Mouse (Mus musculus) heart, embryonic 13.5 days (tissue): ENCODE results near the gene Lif. TPM values are rescaled to one million over a fixed set of nuclear protein-coding genes. Genes with fewer than 3 reads are reported as not detected.

Experiments used
- ATAC-seq: fragments of 200-750 bp; cut with Nextera tagmentation; 2 replicates; pipeline ENCODE4 v1.8.0; 2017; ENCODE audit warnings: moderate TSS enrichment; ENCODE audit not compliant: insufficient number of reproducible peaks, low FRiP score, low TSS enrichment; ENCODE audit errors: extremely low read depth
- H3K27ac ChIP-seq: fragments of 300-500 bp; sonication (generic); replicated peaks from 2 replicates; pipeline ENCODE4 v1.5.1; 2015; ENCODE audit warnings: moderate library complexity, mild to moderate bottlenecking, inconsistent platforms
- H3K27me3 ChIP-seq: fragments of 300-500 bp; sonication (generic); replicated peaks from 2 replicates; pipeline ENCODE4 v1.6.1; 2015; ENCODE audit warnings: mild to moderate bottlenecking, inconsistent platforms
- H3K36me3 ChIP-seq: fragments of 300-500 bp; sonication (generic); 2 replicates; pipeline ENCODE4 v1.6.1; 2015; ENCODE audit warnings: mild to moderate bottlenecking, inconsistent platforms
- H3K4me1 ChIP-seq: fragments of 300-500 bp; sonication (generic); 2 replicates; pipeline ENCODE4 v1.6.1; 2015; ENCODE audit warnings: inconsistent platforms
- H3K4me2 ChIP-seq: fragments of 300-500 bp; sonication (generic); 2 replicates; pipeline ENCODE4 v1.6.1; 2015; ENCODE audit warnings: inconsistent platforms, mild to moderate bottlenecking, moderate library complexity
- H3K4me3 ChIP-seq: fragments of 300-500 bp; sonication (generic); 2 replicates; pipeline ENCODE4 v1.5.1; 2015; ENCODE audit warnings: moderate library complexity, mild to moderate bottlenecking, inconsistent platforms
- H3K9ac ChIP-seq: fragments of 300-500 bp; sonication (generic); 2 replicates; pipeline ENCODE4 v1.6.1; 2015; ENCODE audit warnings: inconsistent platforms, mild to moderate bottlenecking, moderate library complexity
- H3K9me3 ChIP-seq: fragments of 300-500 bp; sonication (generic); 2 replicates; pipeline ENCODE4 v1.6.1; 2016; ENCODE audit warnings: inconsistent platforms
- WGBS: fragments of 180-500 bp; shearing (Covaris S2); methylation state at CpG from one replicate; pipeline ENCODE4 v1.1.7; 2015; ENCODE audit warnings: mixed read lengths; 5-methylcytosine and 5-hydroxymethylcytosine counted together
- polyA plus RNA-seq: library from polyadenylated mRNA; unstranded; fragments of >200 nt; fragmentation: Nextera tagmentation; extraction: Ambion mirVana; gene quantifications from 2 replicates; pipeline ENCODE4 v1.2.1, GENCODE M21; 2015

Gene Lif
- polyA plus RNA-seq, 1 experiment from 2014 or later = 0.56 TPM

DNA sequence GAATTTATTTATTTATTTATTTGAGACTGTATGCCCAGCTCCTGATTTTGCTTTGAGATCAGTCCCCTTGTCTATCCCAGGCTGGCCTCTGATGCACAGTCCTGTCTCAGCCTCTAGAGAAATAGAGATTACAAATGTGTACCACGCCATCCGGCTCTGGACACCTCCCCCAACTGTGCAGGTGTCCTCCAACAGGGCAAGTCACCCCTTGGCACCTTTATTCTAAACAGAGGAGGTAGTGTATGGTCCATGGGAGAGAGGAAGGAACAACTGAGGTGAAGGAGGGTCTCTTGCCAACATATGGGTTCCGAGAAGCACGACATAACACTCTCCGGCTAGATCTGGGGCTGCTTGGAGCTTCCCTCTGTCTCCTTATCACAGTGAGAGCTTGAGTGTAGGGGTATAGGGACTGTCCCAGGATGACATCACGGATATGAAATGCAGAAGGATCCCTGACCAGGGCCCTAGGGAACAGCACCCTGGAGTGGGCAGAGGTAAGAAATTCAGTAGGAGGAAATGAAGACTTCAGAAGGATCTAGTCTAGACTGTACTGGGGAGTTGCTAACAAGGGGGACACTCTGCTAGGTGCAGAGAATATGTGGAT is 22.2 kb upstream of the Lif start:
- Histone ChIP-seq H3K4me3 (no peak overlapping the region), H3K27me3 (peaks cover 6% of the 10 kb centered on the region; the same call in 1 of the 2 replicates), H3K27ac (no peak overlapping the region), H3K9me3 (no peaks in the 10 kb centered on the region), H3K9ac (no peak overlapping the region), H3K4me1 (peaks cover 10% of the 10 kb centered on the region), H3K4me2 (no peak overlapping the region), H3K36me3 (no peaks in the 10 kb centered on the region)
- ATAC-seq = no peak
- WGBS = 79% methylated on average over 6 of the region's 6 CpGs

DNA sequence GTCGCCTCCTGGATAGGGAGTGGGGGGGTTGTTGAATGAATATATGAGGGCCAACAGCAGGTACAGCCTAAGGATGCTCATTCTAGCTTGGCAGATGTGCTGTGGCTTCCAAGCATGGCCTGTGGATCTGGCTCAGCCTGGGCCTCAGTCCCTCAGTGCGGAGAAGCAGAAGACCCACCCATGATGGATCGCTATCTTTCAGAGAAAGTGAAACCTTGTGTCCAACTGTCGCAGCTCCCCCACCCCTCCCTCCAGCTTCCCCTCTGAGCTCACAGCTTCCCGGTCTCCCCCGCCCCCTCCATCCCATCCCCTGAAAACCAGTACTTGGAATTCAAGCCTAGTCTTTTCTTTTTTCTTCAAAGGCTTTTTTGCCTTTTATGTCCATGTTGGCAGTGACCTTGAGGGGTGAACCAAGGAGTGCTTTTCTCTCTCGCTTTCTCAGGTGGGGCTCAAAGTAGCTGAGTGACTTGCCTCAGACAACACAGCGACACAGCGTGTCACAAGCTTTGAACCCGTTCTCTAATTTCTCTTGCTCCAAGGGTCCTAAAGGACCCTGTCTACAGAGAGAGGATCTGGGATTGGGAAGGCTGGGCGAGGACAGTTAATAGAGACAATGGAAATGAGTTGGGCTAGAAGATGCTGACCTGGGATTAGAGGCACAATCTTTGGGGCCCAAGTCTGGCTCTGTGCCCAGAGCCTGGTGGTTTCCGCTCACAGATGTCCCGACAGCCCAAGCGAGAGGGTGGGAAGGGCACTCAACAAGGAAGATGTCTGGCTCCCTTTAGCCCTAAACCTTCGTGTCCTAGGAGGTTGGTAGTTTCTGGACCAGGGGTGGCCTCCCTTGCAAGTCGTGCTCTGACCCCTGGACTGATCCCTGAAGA is 21.5 kb upstream of the Lif start, which contains the start of gene Osm:
Osm (plus strand) TSS at position 756 of the 881 bp plus-strand sequence.
- no peaks in the 10 kb centered on the region for H3K9me3 ChIP-seq
- peaks cover 6% of the 10 kb centered on the region; the same call in 1 of the 2 replicates for H3K27me3 ChIP-seq
- ATAC-seq = no peak
- H3K4me3 ChIP-seq = no peak within 1 kb of the TSS
- H3K4me2 ChIP-seq = no peak within 1 kb of the TSS
- WGBS = 61% methylated on average over 16 of the region's 16 CpGs
- H3K36me3 ChIP-seq = no peaks in the 10 kb centered on the region
- no peak within 1 kb of the TSS for H3K9ac ChIP-seq
- H3K4me1 ChIP-seq = peaks cover 10% of the 10 kb centered on the region
- no peak within 1 kb of the TSS for H3K27ac ChIP-seq

DNA sequence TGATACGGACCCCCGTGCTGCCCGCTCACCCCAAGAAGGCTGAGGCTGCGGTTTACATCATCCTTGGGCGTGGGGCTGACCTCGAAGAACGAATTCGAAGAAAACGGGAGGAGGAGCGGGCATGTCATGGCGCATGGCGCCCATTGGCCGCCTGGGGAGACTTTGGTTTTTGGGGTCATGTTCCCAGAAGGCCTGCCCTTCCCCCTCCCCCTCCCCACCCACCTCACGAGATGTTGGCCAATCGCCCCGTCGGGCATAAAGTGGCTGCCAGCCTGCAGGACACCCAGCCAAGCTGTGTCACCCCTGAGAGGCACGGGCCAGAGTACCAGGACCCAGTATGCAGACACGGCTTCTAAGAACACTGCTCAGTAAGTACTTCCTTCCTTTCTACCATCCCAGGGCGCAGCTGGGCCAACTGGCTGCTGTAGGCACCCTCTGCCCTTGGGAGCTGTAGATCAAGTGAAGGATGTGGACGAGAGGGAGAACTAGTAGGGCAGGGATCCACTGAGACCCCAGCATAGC is 20.8 kb upstream of the Lif start:
- no peaks in the 10 kb centered on the region for H3K9me3 ChIP-seq
- H3K27me3 ChIP-seq = peaks cover 6% of the 10 kb centered on the region; the same call in 1 of the 2 replicates
- H3K4me1 ChIP-seq = peaks cover 10% of the 10 kb centered on the region
- H3K9ac ChIP-seq = no peak overlapping the region
- H3K4me3 ChIP-seq = no peak overlapping the region
- no peak for ATAC-seq
- no peaks in the 10 kb centered on the region for H3K36me3 ChIP-seq
- no peak overlapping the region for H3K27ac ChIP-seq
- WGBS = 89% methylated on average over 21 of the region's 21 CpGs
- H3K4me2 ChIP-seq = no peak overlapping the region

DNA sequence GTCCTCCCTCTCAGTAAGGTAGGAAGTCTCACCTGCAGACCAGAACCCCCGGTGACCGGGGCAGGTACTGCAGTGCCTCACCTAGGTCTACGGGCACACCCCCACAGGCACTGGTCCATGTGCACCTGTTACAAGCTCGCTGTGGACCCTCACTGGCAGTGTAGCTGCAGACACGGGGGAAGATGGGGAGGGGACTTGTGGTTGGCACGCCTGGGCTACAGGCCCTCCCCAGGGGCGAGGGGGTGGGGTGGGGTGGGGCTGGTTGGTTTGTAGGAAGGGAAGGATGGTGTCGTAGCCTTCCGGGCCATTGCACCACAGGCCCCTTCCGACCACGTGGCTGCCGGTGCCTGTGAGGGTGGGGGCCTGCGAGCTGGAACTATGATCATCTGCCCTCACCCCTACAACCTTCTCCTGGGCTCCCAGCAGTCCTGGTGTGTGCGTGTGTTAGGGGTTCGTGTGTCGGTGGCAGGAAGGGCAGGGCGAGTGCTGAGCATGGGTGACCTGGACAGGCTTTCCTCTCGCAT is 19.9 kb upstream of the Lif start:
- WGBS = 78% methylated on average over 18 of the region's 18 CpGs
- no peak overlapping the region for H3K9ac ChIP-seq
- peaks cover 8% of the 10 kb centered on the region for H3K4me1 ChIP-seq
- ATAC-seq = no peak
- peaks cover 6% of the 10 kb centered on the region; the same call in 1 of the 2 replicates for H3K27me3 ChIP-seq
- H3K27ac ChIP-seq = no peak overlapping the region
- no peak overlapping the region for H3K4me2 ChIP-seq
- no peaks in the 10 kb centered on the region for H3K36me3 ChIP-seq
- H3K9me3 ChIP-seq = no peaks in the 10 kb centered on the region
- no peak overlapping the region for H3K4me3 ChIP-seq

DNA sequence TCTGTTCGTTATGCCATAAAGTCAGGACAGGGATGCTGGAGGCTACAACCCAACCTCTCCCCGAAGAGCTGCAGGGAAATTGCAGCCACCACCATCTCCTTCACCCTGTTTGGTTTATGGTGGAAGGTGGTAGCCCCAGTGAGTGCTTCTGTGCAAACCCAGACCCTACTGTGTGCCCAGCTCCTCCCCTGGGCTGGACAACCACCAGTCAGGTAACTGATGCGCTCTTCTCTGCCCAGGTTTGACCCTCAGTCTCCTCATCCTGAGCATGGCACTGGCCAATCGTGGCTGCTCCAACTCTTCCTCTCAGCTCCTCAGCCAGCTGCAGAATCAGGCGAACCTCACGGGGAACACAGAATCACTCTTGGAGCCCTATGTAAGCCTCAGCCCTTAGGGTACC is 19.2 kb upstream of the Lif start:
- Histone ChIP-seq H3K9ac (no peak overlapping the region), H3K4me1 (peaks cover 6% of the 10 kb centered on the region), H3K36me3 (no peaks in the 10 kb centered on the region), H3K27ac (no peak overlapping the region), H3K27me3 (peaks cover 6% of the 10 kb centered on the region; the same call in 1 of the 2 replicates), H3K9me3 (no peaks in the 10 kb centered on the region), H3K4me2 (no peak overlapping the region), H3K4me3 (no peak overlapping the region)
- no peak for ATAC-seq
- WGBS = 73% methylated on average over 6 of the region's 6 CpGs

DNA sequence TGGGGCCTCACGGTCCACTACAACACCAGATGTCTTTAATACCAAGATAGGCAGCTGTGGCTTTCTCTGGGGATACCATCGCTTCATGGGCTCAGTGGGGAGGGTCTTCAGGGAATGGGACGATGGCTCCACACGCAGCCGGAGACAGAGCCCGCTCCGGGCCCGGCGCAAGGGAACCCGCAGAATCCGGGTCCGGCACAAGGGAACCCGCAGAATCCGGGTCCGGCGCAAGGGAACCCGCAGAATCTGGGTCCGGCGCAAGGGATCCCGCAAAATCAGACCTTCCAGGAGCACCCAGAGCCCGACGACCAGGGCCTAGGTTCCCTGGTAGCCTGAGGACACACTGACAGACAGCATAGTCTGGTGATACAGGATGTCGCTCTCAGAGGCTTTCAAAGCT is 17.7 kb upstream of the Lif start:
- Histone ChIP-seq H3K36me3 (no peaks in the 10 kb centered on the region), H3K27me3 (peaks cover 6% of the 10 kb centered on the region; the same call in 1 of the 2 replicates), H3K9ac (no peak overlapping the region), H3K4me1 (peaks cover 6% of the 10 kb centered on the region), H3K9me3 (no peaks in the 10 kb centered on the region), H3K4me2 (no peak overlapping the region), H3K27ac (no peak overlapping the region), H3K4me3 (no peak overlapping the region)
- no peak for ATAC-seq
- 82% methylated on average over 23 of the region's 23 CpGs for WGBS

DNA sequence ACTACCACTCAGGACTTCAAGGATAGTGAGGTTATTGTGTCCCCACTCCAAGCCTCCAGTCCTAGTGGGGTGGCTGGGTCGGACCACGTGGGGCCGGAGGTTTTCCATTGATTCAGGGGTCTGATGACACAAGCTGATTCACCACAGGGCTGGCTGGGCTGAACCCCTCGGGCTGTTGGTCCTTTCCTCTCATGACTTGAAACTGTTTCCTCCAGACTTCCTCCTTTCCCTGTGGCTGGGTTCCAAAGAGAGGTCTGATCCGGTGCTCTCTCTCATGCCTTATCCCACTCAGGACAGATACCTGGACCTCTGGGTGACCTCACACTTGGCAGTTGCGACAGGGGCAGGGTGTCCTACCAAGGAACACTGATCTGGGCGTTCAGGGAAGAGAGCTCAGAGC is 17.2 kb upstream of the Lif start:
- peaks cover 6% of the 10 kb centered on the region; the same call in 1 of the 2 replicates for H3K27me3 ChIP-seq
- no peak overlapping the region for H3K4me2 ChIP-seq
- 46% methylated on average over 7 of the region's 7 CpGs for WGBS
- peaks cover 6% of the 10 kb centered on the region for H3K4me1 ChIP-seq
- H3K27ac ChIP-seq = no peak overlapping the region
- H3K9ac ChIP-seq = no peak overlapping the region
- H3K36me3 ChIP-seq = no peaks in the 10 kb centered on the region
- no peak for ATAC-seq
- H3K4me3 ChIP-seq = no peak overlapping the region
- no peaks in the 10 kb centered on the region for H3K9me3 ChIP-seq

DNA sequence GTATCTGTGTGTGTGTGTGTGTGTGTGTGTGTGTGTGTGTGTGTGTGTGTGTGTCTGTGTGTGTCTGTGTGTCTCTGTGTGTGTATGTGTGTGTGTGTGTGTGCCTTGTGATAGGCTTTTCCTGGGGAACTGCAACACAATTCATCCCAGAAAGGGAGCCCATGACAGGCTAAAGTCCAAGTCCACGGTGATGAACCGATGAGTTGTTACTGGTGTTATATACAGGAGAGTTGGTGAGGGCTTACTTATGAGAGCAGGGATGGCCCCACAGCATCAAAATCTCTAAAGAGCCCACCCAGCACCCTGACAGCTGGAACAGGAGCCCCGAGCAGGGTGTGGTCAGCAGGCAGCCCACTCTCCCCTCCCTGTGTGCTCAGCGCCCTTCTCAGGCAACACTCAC is 16.2 kb upstream of the Lif start:
- 61% methylated on average over 4 of the region's 4 CpGs for WGBS
- ATAC-seq = no peak

DNA sequence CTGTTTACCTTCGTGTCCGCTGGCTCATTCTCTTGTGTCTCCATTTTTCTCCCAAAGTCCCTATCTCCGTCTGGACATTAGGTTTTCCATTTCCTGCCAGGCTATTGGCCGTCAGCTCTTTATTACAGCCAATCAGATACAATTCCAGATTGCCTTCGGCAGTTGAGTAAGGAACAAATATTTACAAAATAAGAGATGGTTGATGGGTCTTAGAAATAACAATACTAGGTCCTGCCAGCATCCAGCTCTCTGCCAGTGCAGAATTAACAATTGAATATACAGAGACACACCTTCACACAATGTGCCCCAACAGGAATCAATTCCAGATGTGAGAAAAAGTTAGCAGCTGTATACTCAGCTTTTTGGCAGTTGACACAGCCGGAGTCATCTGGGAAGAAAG is 11.2 kb upstream of the Lif start:
- ATAC-seq = no peak
- H3K27ac ChIP-seq = no peak overlapping the region
- 61% methylated on average over 6 of the region's 6 CpGs for WGBS
- H3K4me3 ChIP-seq = no peak overlapping the region
- no peaks in the 10 kb centered on the region for H3K36me3 ChIP-seq
- H3K9me3 ChIP-seq = no peaks in the 10 kb centered on the region
- no peak overlapping the region for H3K4me2 ChIP-seq
- no peaks in the 10 kb centered on the region for H3K4me1 ChIP-seq
- no peaks in the 10 kb centered on the region for H3K27me3 ChIP-seq
- no peak overlapping the region for H3K9ac ChIP-seq

More for the DNA sequence above, 16.2 kb upstream of the Lif start:
- peaks cover 3% of the 10 kb centered on the region for H3K4me1 ChIP-seq
- H3K4me3 ChIP-seq = no peak overlapping the region
- H3K9ac ChIP-seq = no peak overlapping the region
- H3K4me2 ChIP-seq = no peak overlapping the region
- H3K36me3 ChIP-seq = no peaks in the 10 kb centered on the region
- H3K27me3 ChIP-seq = peaks cover 6% of the 10 kb centered on the region; the same call in 1 of the 2 replicates
- H3K27ac ChIP-seq = no peak overlapping the region
- H3K9me3 ChIP-seq = no peaks in the 10 kb centered on the region

DNA sequence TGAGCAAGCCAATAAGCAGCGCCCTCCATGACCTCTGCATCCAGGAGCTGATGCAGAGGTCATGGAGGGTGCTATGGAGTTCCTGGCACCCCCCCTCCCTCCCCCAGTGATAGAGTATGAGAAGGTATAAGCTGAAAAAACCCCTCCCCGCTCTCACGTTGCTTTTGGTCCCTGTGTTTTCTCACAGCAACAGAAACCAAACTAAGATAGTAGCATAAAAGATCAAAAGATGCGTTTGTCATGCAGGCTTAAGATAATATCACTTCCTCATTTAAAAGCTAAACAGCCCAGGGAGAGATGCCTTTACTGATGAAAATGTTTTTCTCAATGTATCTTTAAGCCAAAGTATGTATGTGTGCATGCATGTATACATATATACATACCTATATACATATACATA is 10.7 kb upstream of the Lif start:
- H3K4me2 ChIP-seq = no peak overlapping the region
- no peaks in the 10 kb centered on the region for H3K4me1 ChIP-seq
- no peak overlapping the region for H3K27ac ChIP-seq
- no peak overlapping the region for H3K4me3 ChIP-seq
- H3K27me3 ChIP-seq = no peaks in the 10 kb centered on the region
- no peak for ATAC-seq
- WGBS = 68% methylated on average over 4 of the region's 4 CpGs
- H3K9me3 ChIP-seq = no peaks in the 10 kb centered on the region
- no peaks in the 10 kb centered on the region for H3K36me3 ChIP-seq
- H3K9ac ChIP-seq = no peak overlapping the region

DNA sequence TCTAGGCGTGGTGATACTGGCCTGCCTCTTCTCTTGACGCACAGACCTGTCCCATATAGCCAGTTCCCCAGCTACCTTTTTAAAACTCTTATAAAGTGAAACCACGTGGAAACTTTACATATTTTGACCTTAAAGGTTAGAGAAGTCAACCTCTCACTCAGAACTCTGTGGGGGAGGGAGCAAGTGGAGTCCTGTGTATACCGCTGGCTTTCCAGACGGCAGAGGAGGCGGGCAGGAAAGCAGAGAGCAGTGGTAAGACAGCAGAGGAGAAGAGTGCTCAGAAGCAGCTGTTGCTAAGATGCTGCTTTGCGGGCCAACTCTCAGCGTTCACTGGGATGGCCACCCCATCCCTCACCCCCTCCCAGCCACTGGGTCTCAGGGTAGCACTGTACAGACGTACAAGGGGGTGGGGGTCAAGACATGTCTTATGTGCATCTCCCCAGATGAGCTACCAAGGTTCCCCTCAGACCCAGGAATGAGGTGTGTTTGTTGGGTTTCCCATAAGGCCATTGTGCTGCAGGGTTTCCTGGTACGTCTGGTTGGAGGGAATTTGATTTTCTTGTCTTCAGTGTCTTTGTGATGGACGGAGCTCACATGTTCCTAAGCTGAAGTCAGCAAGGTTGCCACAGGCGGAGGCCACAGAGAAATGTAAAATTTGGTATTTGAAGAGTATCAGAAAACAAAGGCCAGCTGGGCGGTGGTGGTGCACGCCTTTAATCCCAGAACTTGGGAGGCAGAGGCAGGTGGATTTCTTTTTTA is 10.0 kb upstream of the Lif start:
- WGBS = 71% methylated on average over 14 of the region's 14 CpGs
- no peak overlapping the region for H3K4me3 ChIP-seq
- no peaks in the 10 kb centered on the region for H3K4me1 ChIP-seq
- H3K27ac ChIP-seq = no peak overlapping the region
- no peaks in the 10 kb centered on the region for H3K9me3 ChIP-seq
- H3K27me3 ChIP-seq = no peaks in the 10 kb centered on the region
- H3K4me2 ChIP-seq = no peak overlapping the region
- no peak overlapping the region for H3K9ac ChIP-seq
- no peak for ATAC-seq
- H3K36me3 ChIP-seq = no peaks in the 10 kb centered on the region
